Mouse (Mus musculus) limb, embryonic 11.5 days (tissue): Measurements from ENCODE around the gene Magi1. TPM values are rescaled to one million over a fixed set of nuclear protein-coding genes. Genes with fewer than 3 reads are reported as not detected.

Experiments
- ATAC-seq: fragments of 200-750 bp; cut with Nextera tagmentation; 2 replicates; pipeline ENCODE4 v1.8.0; 2017; ENCODE audit warnings: low read depth; ENCODE audit not compliant: insufficient number of reproducible peaks, low FRiP score, low TSS enrichment
- DNase-seq: peaks from one replicate; pipeline ENCODE4 v3.0.0-alpha.2; 2015; ENCODE audit warnings: low spot score
- H3K27ac ChIP-seq: fragments of 300-500 bp; sonication (generic); replicated peaks from 2 replicates; pipeline ENCODE4 v1.5.1; 2014; ENCODE audit warnings: low read depth, mild to moderate bottlenecking, low read length
- H3K27me3 ChIP-seq: fragments of 300-500 bp; sonication (generic); 2 replicates; pipeline ENCODE4 v1.6.1; 2014; ENCODE audit warnings: mild to moderate bottlenecking, low read length, mixed read lengths; ENCODE audit not compliant: control insufficient read depth, insufficient read depth
- H3K36me3 ChIP-seq: fragments of 300-500 bp; sonication (generic); 2 replicates; pipeline ENCODE4 v1.6.1; 2014; ENCODE audit warnings: mild to moderate bottlenecking, low read length, moderate library complexity, mixed read lengths; ENCODE audit not compliant: control insufficient read depth, insufficient read depth
- H3K4me1 ChIP-seq: fragments of 300-500 bp; sonication (generic); 2 replicates; pipeline ENCODE4 v1.6.1; 2014; ENCODE audit warnings: low read length, mixed read lengths; ENCODE audit not compliant: control insufficient read depth, insufficient read depth
- H3K4me2 ChIP-seq: fragments of 300-500 bp; sonication (generic); 2 replicates; pipeline ENCODE4 v1.6.1; 2014; ENCODE audit warnings: low read depth, mild to moderate bottlenecking, moderate library complexity; ENCODE audit not compliant: severe bottlenecking
- H3K4me3 ChIP-seq: fragments of 300-500 bp; sonication (generic); 2 replicates; pipeline ENCODE4 v1.5.1; 2014; ENCODE audit warnings: low read depth, low read length
- H3K9ac ChIP-seq: fragments of 300-500 bp; sonication (generic); 2 replicates; pipeline ENCODE4 v1.6.1; 2014; ENCODE audit warnings: mild to moderate bottlenecking, low read length
- H3K9me3 ChIP-seq: fragments of 300-500 bp; sonication (generic); 2 replicates; pipeline ENCODE4 v1.6.1; 2016; ENCODE audit warnings: low read length; ENCODE audit not compliant: control insufficient read depth
- WGBS: fragments of 180-500 bp; shearing (Covaris S2); extraction: QIAGEN DNeasy Blood & Tissue Kit; methylation state at CpG from one replicate; pipeline ENCODE4 v1.1.7; 2014; 5-methylcytosine and 5-hydroxymethylcytosine counted together
- polyA plus RNA-seq: library from polyadenylated mRNA; unstranded; fragments of >200 nt; fragmentation: Nextera tagmentation; extraction: Ambion mirVana; gene quantifications from 2 replicates; pipeline ENCODE4 v1.2.1, GENCODE M21; 2014

The Magi1 gene
- polyA plus RNA-seq, 1 experiment from 2014 or later: 13.4 TPM

DNA sequence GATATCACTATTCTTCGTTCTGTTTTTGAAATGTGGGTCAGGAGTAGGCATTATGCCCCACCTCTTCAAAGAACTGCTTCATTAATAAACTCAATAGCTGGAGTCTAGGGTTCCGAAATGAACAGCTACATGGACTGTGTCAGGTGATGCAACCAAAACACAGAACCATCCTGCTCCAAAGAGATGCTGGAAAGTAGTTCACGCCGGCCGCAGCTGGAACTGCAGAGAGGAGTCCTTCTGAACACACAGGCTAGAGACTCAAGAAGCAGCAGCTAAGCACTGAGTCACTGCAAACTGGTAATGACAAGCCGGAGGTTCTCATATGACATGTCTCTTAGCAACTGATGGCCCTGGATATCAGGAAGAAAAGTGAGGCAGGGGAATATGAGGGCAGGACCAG is 57.5 kb downstream of the Magi1 start:
- Histone ChIP-seq H3K4me2 (no peak overlapping the region), H3K27ac (no peak overlapping the region)
- DNase-seq: no peak

DNA sequence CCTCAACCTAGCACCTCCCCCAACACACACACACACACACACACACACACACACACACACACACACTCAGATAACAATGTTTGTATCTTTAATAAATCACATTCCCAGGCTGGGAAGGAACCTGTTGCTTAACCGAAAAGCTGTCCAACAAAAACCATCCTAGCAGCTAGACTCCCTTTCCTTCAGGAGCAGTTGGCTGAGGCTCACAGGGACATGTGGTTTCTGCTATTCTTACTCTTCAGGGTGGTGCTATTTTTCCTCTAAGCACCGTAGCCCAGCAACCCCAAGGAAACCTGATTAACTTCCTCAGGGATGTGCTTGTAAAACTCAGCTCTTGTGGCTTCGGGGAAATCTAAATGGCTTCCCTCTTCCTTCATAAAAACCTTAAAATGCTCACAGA is 57.9 kb downstream of the Magi1 start:
- Histone ChIP-seq H3K9ac (no peak overlapping the region), H3K9me3 (no peaks in the 10 kb centered on the region), H3K4me2 (no peak overlapping the region), H3K4me1 (peaks cover 17% of the 10 kb centered on the region), H3K36me3 (no peaks in the 10 kb centered on the region), H3K4me3 (no peak overlapping the region), H3K27ac (no peak overlapping the region), H3K27me3 (no peaks in the 10 kb centered on the region)
- no peak for DNase-seq
- WGBS: 35% methylated on average over 3 of the region's 3 CpGs
- ATAC-seq: no peak

More for the DNA sequence above, 57.5 kb downstream of the Magi1 start:
- H3K9me3 ChIP-seq: no peaks in the 10 kb centered on the region
- H3K27me3 ChIP-seq: no peaks in the 10 kb centered on the region
- no peaks in the 10 kb centered on the region for H3K36me3 ChIP-seq
- H3K4me1 ChIP-seq: peaks cover 17% of the 10 kb centered on the region
- no peak overlapping the region for H3K4me3 ChIP-seq
- no peak for ATAC-seq
- no peak overlapping the region for H3K9ac ChIP-seq
- WGBS: 76% methylated on average over 6 of the region's 6 CpGs

DNA sequence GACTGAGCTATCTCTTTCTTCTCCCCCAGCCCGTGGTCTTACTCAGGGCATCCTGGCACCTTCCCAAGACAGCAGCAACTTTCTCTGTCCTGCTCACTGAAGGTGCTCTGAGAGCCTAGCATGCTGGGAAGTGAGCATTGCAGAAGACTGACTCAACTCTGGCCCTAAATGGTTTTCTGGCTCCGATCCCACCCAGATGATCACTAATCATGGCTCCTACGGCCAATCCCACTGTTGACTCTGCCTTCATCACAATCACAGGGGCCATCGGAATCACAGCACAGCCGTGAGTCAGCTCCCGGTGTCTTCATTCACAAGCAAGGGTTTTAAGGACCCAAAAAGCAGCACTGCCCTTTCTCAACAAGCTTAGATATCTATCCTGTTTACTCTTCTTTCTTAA is 58.6 kb downstream of the Magi1 start:
- H3K27me3 ChIP-seq: no peaks in the 10 kb centered on the region
- H3K9me3 ChIP-seq: no peaks in the 10 kb centered on the region
- H3K9ac ChIP-seq: no peak overlapping the region
- no peak overlapping the region for H3K4me3 ChIP-seq
- no peak overlapping the region for H3K4me2 ChIP-seq
- no peak for DNase-seq
- H3K27ac ChIP-seq: no peak overlapping the region
- no peaks in the 10 kb centered on the region for H3K36me3 ChIP-seq
- ATAC-seq: no peak
- 86% methylated on average over 6 of the region's 6 CpGs for WGBS
- peaks cover 21% of the 10 kb centered on the region for H3K4me1 ChIP-seq

DNA sequence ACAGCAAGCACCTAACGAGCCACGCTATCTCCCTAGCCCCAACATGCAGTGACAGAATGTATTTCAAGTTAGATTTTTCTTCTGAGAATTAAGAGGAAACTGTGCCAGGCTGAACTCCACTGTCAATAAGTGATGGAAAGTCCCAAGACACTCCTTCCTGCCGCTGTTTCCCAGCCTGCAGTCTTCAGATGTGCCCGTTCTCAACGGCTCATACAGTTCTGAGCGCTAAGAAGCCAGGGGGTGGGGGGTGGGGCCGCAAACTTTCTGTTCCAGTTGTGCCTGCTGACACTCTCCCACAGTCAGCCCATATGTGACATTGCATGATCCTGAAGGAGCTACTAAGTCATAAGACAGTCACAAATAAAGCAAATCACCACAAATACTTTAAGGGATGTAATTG is 61.5 kb downstream of the Magi1 start:
- Histone ChIP-seq H3K9me3 (no peaks in the 10 kb centered on the region), H3K27ac (no peak overlapping the region), H3K4me1 (peaks cover 23% of the 10 kb centered on the region), H3K27me3 (no peaks in the 10 kb centered on the region), H3K4me3 (no peak overlapping the region), H3K36me3 (no peaks in the 10 kb centered on the region), H3K9ac (no peak overlapping the region), H3K4me2 (no peak overlapping the region)
- DNase-seq (no peak), ATAC-seq (no peak)
- 28% methylated on average over 7 of the region's 7 CpGs for WGBS

DNA sequence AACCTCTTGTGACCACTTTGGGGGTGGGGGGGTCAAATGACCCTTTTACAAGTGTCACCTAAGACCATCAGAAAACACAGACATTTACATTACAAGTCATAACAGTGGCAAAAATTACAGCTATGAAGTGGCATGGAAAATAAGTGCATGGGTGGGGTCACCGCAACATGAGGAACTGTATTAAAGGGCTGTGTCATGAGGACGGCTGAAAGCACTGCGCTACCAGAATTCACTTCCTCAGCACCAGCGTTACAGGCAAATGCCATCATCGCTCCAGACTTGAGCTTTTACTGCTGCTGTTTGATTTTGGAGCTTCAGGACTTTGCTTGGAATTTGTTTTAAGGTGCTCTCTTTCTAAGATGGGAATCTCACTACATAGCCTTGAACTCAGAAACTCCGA is 62.0 kb downstream of the Magi1 start:
- ATAC-seq (no peak), DNase-seq (no peak)
- Histone ChIP-seq H3K4me2 (no peak overlapping the region), H3K9me3 (no peaks in the 10 kb centered on the region), H3K36me3 (no peaks in the 10 kb centered on the region), H3K4me1 (peaks cover 23% of the 10 kb centered on the region), H3K9ac (no peak overlapping the region), H3K27me3 (no peaks in the 10 kb centered on the region), H3K27ac (no peak overlapping the region), H3K4me3 (no peak overlapping the region)
- WGBS: 80% methylated on average over 6 of the region's 6 CpGs

DNA sequence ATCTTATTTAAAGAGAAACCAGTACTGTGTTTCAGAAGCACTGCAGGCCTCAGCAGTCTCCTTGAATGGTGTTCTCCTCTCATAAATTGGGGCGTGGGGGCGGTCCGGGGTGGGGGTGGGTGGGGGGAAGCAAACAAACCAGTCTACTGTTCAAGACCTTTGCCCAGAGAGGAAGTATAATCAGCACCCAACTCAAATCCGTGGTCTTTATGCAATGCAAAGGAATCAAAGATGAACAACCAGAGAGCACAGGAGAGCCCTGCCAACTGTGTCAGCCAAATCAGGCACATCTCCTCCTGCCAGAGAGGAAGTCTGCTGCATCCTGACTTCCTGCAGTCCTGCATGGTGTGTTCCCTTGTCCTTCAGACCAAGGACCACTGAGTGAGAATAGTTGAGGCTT is 65.6 kb downstream of the Magi1 start:
- Histone ChIP-seq H3K27me3 (no peaks in the 10 kb centered on the region), H3K4me3 (no peak overlapping the region), H3K4me2 (no peak overlapping the region), H3K36me3 (no peaks in the 10 kb centered on the region), H3K9ac (no peak overlapping the region), H3K4me1 (peaks cover 19% of the 10 kb centered on the region; the same call in 1 of the 2 replicates), H3K27ac (no peak overlapping the region), H3K9me3 (no peaks in the 10 kb centered on the region)
- no peak for DNase-seq
- ATAC-seq: no peak
- 82% methylated on average over 4 of the region's 4 CpGs for WGBS

DNA sequence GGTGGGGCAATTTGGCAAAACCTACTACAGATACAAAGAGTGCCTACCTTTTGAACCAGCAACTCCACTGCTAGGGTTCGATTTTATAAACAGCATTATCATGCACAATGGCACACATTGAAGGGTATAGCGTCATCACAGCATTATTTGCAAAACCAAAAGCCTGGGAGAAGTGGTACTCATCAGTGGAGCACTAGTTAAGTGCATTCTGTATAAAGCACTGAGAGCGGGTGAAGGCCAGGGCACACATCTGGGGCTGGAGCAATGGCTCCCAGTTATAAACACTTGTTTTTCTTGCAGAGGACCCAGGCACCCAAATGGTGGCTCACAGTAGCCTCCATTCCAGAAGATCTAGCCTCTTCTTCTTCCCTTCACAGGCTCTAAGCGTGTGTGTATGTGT is 67.9 kb downstream of the Magi1 start:
- DNase-seq: no peak
- no peaks in the 10 kb centered on the region for H3K9me3 ChIP-seq
- H3K27me3 ChIP-seq: no peaks in the 10 kb centered on the region
- no peak for ATAC-seq
- WGBS: 93% methylated on average over 4 of the region's 4 CpGs
- no peak overlapping the region for H3K4me3 ChIP-seq
- 0 out of 2 replicates have a peak, but pooled peaks cover 10% of the 10 kb centered on the region for H3K4me1 ChIP-seq
- H3K27ac ChIP-seq: no peak overlapping the region
- no peak overlapping the region for H3K9ac ChIP-seq
- H3K36me3 ChIP-seq: no peaks in the 10 kb centered on the region
- H3K4me2 ChIP-seq: no peak overlapping the region

DNA sequence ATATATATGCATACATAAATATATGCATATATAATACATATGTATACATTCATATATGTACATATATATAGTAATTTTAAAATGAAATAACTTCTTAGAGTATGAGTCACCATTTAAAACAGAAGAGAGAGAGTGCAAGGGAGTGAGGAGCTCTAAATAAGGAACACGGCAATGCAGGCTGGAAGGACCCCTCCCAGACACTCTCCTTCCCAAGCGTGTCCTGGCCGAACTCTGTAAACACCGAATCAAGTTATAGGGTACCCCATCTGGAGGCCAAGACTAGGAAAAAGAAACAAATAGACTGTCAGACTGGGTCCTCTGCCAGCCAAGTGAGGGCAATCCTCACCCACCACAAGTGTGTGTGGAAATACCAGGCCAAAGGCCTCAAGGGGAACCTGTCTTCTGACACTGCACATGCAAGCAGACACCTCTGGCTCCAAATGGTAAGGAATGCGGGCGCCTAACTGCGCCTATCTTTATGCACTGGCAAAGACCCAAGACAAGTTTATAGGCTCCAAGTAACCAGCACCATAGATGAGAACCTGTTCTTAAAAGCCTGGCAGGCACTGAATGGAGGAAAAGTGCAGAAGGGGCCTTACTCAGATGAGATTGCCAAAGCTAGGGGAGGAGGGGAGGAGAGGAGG is 68.7 kb downstream of the Magi1 start:
- 0 out of 2 replicates have a peak, but pooled peaks cover 6% of the 10 kb centered on the region for H3K4me1 ChIP-seq
- WGBS: 89% methylated on average over 7 of the region's 7 CpGs
- ATAC-seq (no peak), DNase-seq (no peak)
- no peak overlapping the region for H3K4me3 ChIP-seq
- H3K36me3 ChIP-seq: no peaks in the 10 kb centered on the region
- no peaks in the 10 kb centered on the region for H3K27me3 ChIP-seq
- no peaks in the 10 kb centered on the region for H3K9me3 ChIP-seq
- no peak overlapping the region for H3K9ac ChIP-seq
- H3K4me2 ChIP-seq: no peak overlapping the region
- no peak overlapping the region for H3K27ac ChIP-seq

DNA sequence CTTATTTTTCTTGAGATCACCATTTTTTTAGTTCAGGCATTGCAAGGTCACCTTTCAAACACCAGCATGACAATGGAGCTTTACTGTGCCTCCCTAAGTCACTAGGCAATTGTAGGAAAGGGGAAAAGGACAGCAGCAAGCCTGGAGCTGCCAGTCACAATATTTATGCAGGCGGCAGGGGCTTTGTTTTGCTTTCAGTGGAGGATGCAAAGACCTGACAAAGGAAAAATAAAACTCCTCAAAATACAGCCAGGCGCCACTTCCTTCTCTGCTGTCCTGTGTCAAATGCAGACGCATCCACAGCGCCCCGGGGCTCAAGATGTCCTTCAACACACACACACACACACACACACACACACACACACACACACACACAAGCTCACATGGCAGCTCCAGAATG is 77.8 kb downstream of the Magi1 start:
- Histone ChIP-seq H3K4me2 (no peak overlapping the region), H3K27ac (no peak overlapping the region), H3K9me3 (no peaks in the 10 kb centered on the region), H3K4me3 (no peak overlapping the region), H3K36me3 (no peaks in the 10 kb centered on the region), H3K9ac (no peak overlapping the region), H3K4me1 (peaks cover 10% of the 10 kb centered on the region; the same call in 1 of the 2 replicates), H3K27me3 (no peaks in the 10 kb centered on the region)
- ATAC-seq: no peak
- DNase-seq: no peak
- WGBS: 51% methylated on average over 5 of the region's 5 CpGs
